Mouse (Mus musculus): ENCODE results near the gene Cfap74.

The Cfap74 gene

DNA sequence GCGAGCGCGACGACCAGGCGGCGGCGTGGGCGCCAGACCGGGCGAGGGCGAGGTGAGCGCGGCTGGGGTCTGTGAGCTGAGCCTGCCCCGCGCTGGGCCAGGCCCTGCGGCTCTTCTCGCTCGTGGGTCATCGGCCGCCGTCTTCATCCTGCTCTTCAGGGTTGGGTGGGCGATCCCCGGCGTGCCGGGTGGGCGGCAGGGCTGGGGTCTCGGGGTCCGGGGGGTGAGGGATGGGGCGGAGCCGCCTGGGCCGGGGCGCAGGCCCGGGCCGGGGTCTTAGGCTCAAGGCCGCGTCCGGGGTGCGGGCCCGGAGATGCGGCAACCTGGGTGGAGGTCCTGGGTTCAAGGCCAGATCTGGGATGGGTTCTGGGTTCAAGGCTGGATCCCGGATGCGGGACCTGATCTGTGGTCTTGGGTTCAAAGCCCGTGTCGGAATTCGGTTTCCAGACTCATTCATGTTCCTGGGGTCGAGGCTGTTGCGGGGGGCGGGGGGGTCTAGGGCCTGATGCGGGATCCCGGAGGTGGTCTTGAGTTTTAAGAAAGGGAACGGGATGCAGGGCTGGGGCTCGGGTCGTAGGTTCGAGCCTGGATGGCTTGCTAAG, 82.6 kb downstream of the Cfap74 start:
- DNase-seq (ENCODE audit: extremely low spot score, low spot score): peak; percentile 81

DNA sequence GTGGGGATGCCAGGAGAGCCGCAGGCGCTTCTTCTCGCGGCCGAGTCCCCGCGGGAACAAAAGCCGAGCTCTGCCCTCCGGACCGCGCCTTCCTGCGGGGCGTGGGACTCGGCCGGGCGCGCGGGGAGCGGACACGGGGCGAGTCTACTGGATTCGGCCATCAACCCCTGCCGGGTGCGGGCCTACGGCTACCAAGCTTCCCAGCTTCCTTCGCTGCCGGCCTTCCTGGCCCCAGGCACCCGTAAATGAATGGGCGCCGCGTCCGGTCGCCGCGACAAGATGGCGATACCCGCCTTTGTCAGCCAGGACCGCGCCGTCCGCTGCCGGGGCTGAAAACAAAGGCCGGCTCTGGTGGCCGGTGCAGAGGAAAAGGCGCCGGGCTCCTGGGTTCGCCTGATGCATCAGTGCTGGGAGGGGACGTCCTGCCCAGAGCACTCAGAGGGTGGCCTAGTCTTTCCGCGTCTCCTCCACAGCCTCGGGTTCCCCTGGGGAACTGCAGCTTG, 83.2 kb downstream of the Cfap74 start:
- no peak for DNase-seq (ENCODE audit: extremely low spot score, low spot score)

DNA sequence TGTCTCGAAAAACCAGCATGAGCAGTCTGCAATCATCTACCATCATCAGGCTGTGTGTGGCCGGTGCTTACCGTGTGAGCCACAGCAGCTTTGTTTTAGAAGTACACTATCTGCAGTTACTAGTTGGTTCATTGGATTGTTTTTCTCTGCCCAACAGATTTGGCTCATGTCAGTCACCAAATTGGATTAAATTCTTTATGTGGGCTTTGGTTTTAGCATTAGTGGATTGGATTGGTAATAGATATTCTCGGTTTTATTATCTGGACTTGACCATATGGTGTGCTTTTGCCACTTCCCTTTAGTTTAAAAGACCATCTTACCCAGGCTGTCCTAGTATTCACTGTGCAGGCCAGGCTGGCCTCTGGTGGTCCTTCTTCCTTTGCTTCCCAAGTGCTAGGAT, 85.9 kb downstream of the Cfap74 start:
- no peak for DNase-seq (ENCODE audit: extremely low spot score, low spot score)

DNA sequence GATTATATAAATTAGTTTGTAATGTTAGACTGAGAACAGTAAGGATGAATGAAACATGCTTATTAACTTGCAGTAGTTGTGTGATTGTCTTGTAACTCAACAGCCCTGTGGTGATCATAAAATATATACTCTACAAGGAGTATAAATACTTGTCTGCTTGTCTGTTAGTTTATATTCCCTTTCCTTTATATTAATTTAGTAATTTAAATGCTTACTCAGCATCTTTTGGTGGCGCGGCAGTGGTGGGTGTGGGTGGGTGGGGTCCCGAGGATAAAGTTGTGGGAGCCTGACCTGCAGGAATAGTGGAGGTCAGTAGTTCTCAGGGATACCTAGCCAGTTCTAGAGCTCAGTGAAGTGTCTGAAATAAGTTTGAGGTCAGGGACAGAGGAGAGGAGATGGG, 89.0 kb downstream of the Cfap74 start:
- no peak for DNase-seq (ENCODE audit: extremely low spot score, low spot score)

DNA sequence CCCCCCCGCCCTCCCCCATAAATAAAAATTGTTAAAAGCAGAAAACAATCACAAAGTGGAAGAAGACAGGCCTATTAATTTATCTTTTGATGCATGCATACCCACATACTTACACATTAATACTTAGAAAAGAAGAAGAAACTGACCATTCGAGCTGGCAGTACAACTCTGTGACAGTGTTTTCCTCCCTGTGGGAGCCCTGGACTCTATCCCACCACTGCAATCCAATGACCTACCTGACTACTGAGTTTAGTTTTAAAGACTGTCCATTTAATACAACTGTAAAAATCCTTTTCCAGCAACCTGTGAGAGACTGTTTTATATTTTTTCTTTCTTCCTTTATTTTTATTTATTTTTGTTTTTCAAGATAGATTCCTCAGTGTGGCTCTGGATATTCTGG, 92.1 kb downstream of the Cfap74 start:
- DNase-seq (ENCODE audit: extremely low spot score, low spot score): no peak

DNA sequence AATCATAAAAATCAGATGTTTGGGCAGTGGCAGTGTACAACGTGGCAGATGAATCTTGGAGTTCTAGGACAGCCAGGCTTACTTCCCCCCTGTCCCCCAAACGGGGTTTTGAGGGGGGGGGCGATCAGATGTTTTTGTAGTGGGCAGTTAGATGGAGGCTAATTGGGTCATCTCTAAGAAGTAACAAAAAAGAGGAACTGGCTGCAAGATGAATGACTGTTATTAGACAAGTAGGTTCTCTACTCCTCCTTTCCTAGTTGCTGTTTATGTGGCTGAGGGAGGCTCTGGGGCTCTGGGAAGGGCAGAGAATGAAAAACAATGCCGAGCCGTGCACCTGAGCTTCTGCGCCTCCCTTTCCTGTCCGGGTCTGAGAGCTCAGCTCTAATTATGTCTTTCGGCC, 96.1 kb downstream of the Cfap74 start:
- DNase-seq (ENCODE audit: extremely low spot score, low spot score): no peak

DNA sequence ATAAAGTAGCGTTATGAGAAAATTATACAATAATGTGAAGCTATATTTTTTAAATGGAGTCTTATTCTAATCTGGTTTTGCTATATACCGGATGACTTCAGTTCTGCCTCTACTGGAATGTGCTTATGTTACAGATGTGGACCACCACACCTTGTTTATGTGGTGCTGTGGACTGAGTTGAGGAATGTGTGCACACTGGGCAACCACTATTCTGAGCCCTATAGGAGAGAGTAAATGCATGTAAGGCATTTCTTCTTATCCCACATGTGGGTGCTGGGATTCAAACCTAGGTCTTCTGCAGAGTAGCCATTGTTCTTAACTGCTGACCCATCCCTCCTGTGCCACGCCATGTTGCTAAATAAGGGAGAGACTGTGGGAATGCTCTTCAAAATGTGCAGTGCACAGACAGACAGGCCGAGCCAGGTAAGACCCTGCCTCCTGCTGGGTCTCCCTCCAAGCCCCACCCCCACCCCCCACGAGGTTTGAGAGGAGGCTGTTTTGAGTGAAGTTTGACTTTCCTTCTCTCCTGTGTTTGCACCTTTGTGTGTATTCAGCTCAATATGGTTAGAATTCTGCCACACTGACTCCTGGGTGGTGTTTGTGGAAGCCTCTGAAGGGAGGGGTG, 96.8 kb downstream of the Cfap74 start:
- no peak for DNase-seq (ENCODE audit: extremely low spot score, low spot score)

DNA sequence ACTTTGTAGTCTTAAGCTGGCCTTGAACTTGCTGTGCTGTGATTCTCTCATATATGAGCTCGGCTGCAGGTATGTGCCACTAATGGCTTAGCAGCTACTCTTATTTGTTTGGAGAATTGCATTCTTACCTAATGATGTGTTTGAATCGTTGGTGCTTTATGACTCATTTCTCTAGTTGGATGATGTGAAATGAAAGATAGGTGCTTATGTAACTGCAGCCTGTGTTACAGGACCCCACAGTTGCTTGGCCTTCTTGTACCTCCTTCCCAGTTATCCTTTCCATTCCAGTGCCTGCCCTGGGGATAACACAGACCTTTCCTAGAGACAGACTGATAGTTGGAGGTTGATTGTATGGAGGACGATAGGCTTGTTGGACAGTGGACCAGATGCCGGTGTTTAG, 99.6 kb downstream of the Cfap74 start:
- no peak for DNase-seq (ENCODE audit: extremely low spot score, low spot score)

DNA sequence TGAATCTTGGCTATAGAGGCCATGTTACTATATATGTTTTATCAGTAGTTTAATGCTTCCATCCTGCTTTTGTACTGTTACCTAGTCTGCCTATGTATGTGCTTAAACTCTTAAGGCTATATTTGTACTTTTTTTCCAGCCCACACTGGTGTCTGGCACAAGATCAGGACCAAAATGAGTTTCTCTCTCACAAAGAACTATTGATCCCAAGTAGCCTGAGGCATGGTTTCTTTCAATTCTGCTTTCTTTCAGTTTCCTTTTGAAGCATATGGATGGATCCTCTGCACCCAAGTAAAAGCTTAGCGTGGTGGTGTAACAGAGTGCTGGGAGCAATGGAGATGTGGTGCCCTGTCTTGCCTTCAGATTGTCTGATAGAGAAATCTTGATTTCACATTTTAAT, 102.0 kb downstream of the Cfap74 start:
- DNase-seq (ENCODE audit: extremely low spot score, low spot score): no peak

DNA sequence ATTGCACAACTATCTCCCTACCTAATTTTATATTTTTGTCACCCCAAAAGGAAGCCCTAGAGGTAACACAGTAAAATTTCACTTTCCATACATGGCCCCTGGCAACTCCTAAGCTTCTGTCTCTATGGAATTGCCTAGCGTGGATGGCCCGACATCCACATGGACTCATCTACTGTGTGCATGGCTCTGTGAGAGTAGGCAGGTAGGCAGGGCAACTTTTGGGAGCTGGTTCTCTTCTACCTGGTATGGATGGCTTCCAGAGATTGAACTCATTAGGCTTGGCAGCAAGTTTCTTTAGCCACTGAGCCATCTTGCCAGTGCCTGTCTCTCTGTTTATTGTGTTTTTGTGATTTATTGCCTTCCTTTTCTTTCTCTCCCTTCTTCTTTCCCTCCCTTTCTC, 105.8 kb downstream of the Cfap74 start:
- no peak for DNase-seq (ENCODE audit: extremely low spot score, low spot score)
